Mouse (Mus musculus) liver, embryonic 13.5 days (tissue): Measurements from ENCODE around the gene Psmd2. TPM values are rescaled to one million over a fixed set of nuclear protein-coding genes. Genes with fewer than 3 reads are reported as not detected.
A peak's percentile ranks its signal among the peaks of the same experiment; 100 is the strongest.

ENCODE experiments used
- ATAC-seq: fragments of 200-750 bp; cut with Nextera tagmentation; 2 replicates; pipeline ENCODE4 v1.8.0; 2017; ENCODE audit warnings: low read depth, mild to moderate bottlenecking, moderate number of reproducible peaks, moderate library complexity
- DNase-seq: peaks from one replicate; pipeline ENCODE4 v3.0.0; 2022
- H3K27ac ChIP-seq: fragments of 300-500 bp; sonication (generic); 2 replicates; pipeline ENCODE4 v1.5.1; 2015; ENCODE audit warnings: moderate library complexity, mild to moderate bottlenecking, inconsistent platforms
- H3K27me3 ChIP-seq: fragments of 300-500 bp; sonication (generic); 2 replicates; pipeline ENCODE4 v1.6.1; 2015; ENCODE audit warnings: mild to moderate bottlenecking, inconsistent platforms
- H3K36me3 ChIP-seq: fragments of 300-500 bp; sonication (generic); 2 replicates; pipeline ENCODE4 v1.6.1; 2015; ENCODE audit warnings: mild to moderate bottlenecking, inconsistent platforms
- H3K4me1 ChIP-seq: fragments of 300-500 bp; sonication (generic); replicated peaks from 2 replicates; pipeline ENCODE4 v1.6.1; 2015; ENCODE audit warnings: inconsistent platforms
- H3K4me2 ChIP-seq: fragments of 300-500 bp; sonication (generic); 2 replicates; pipeline ENCODE4 v1.6.1; 2015; ENCODE audit warnings: inconsistent platforms, mild to moderate bottlenecking, moderate library complexity
- H3K4me3 ChIP-seq: fragments of 300-500 bp; sonication (generic); replicated peaks from 2 replicates; pipeline ENCODE4 v1.5.1; 2015; ENCODE audit warnings: mild to moderate bottlenecking, inconsistent platforms
- H3K9ac ChIP-seq: fragments of 300-500 bp; sonication (generic); 2 replicates; pipeline ENCODE4 v1.6.1; 2015; ENCODE audit warnings: mild to moderate bottlenecking, inconsistent platforms
- H3K9me3 ChIP-seq: fragments of 300-500 bp; sonication (generic); replicated peaks from 2 replicates; pipeline ENCODE4 v1.6.1; 2016; ENCODE audit warnings: inconsistent platforms
- WGBS: fragments of 180-500 bp; shearing (Covaris S2); methylation state at CpG from one replicate; pipeline ENCODE4 v1.1.7; 2015; ENCODE audit not compliant: insufficient replicate concordance; 5-methylcytosine and 5-hydroxymethylcytosine counted together
- polyA plus RNA-seq: library from polyadenylated mRNA; unstranded; fragments of >200 nt; fragmentation: Nextera tagmentation; extraction: Ambion mirVana; gene quantifications from 2 replicates; pipeline ENCODE4 v1.2.1, GENCODE M21; 2015

Psmd2 gene
- polyA plus RNA-seq, 1 experiment from 2014 or later = 222 TPM

DNA sequence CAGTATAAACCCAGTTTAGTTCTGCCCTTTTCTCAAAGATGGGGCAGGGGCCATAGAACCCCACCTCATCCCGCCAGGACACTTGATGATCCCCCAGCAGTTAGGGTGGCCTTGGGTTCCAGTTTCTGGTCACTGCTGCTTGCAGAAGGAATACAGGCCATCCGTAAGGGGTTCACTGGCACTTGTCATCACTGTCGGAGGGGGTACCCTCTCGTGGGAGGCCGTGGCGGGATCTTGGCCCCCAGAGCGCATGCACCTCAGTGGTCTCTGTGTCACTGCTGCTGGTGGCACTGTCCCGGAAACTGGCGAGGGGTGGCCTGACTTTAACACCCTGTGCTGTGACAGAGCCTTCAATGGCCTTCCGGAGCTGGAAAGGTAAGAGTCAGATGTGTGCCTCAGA is 51.6 kb downstream of the Psmd2 start:
- no peaks in the 10 kb centered on the region for H3K9me3 ChIP-seq
- H3K27me3 ChIP-seq = peaks cover 13% of the 10 kb centered on the region
- peak overlapping the region; percentile 63 for H3K4me2 ChIP-seq
- DNase-seq = no peak
- H3K4me3 ChIP-seq = peak overlapping the region; percentile 11
- ATAC-seq = no peak
- H3K27ac ChIP-seq = peak overlapping the region; percentile 92
- H3K9ac ChIP-seq = peak overlapping the region; percentile 66
- 79% methylated on average over 10 of the region's 10 CpGs for WGBS
- H3K36me3 ChIP-seq = peaks cover 22% of the 10 kb centered on the region
- H3K4me1 ChIP-seq = peaks cover 70% of the 10 kb centered on the region

DNA sequence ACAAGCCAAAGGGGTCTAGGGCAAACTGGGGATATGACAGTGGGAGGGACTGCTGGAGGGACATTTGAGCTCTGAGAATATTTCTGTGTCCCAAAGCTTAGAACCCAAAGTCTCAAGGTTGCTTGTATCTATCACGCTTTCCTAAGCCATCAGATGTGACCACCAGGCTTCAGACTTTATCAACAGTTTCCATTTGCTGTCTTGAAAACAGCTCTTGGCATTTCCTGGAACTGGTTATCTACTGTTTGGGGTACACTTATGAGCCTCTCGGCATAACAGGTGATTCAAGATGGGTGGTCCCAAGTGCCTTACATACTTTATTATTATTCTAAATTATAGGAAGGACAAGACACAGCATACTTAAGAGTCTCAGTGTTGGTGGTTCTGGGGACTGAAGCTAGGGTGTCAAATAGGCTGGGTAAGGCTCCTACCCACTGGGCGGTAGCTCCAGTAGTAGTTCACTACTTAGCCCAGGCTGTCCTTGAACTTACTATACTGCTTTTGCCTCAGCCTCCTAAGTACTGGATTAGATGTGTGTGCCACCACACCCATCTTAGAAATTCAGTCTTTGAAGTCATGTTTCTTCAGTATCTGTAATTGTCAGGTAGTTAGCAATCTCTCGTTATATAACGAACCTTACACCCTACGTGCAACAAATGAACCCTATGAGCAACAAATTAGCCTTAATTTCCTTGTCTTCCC is 52.4 kb downstream of the Psmd2 start:
- peak overlapping the region; percentile 92 for H3K27ac ChIP-seq
- ATAC-seq = peak; percentile 77
- no peaks in the 10 kb centered on the region for H3K9me3 ChIP-seq
- H3K4me3 ChIP-seq = peak overlapping the region; percentile 11
- H3K4me2 ChIP-seq = peak overlapping the region; percentile 63
- peak overlapping the region; percentile 66 for H3K9ac ChIP-seq
- peaks cover 5% of the 10 kb centered on the region for H3K27me3 ChIP-seq
- H3K36me3 ChIP-seq = peaks cover 30% of the 10 kb centered on the region
- H3K4me1 ChIP-seq = peaks cover 77% of the 10 kb centered on the region
- DNase-seq = peak; percentile 62
- 31% methylated on average over 6 of the region's 6 CpGs for WGBS

DNA sequence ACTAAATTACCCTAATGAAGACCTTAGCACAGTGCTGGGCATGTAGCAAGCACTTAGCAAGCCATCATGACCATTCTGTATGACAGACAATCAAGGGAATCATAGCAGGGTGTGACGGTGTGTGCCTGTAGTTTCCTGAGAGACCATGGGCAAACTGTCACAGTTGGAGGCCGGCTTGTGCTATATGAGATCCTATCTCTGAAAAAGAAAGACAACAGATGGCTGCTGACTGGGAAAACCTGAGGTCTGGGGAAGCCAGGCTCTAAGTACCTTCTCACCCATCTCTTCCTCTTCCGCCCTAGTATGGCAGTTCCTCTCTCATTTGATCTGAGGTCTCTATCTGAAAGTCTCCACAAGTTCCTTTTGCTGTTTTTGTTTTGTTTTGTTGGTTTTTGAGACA is 54.3 kb downstream of the Psmd2 start:
- no peaks in the 10 kb centered on the region for H3K27me3 ChIP-seq
- 0 out of 2 replicates have a peak overlapping the region, but pooled peaks have one; percentile 1 for H3K4me2 ChIP-seq
- 33% methylated on average over 3 of the region's 3 CpGs for WGBS
- H3K9me3 ChIP-seq = no peaks in the 10 kb centered on the region
- DNase-seq (no peak), ATAC-seq (no peak)
- H3K36me3 ChIP-seq = peaks cover 49% of the 10 kb centered on the region
- no peak overlapping the region for H3K4me3 ChIP-seq
- H3K9ac ChIP-seq = no peak overlapping the region; the same call in 1 of the 2 replicates
- H3K4me1 ChIP-seq = peaks cover 96% of the 10 kb centered on the region
- H3K27ac ChIP-seq = peak overlapping the region; percentile 92

DNA sequence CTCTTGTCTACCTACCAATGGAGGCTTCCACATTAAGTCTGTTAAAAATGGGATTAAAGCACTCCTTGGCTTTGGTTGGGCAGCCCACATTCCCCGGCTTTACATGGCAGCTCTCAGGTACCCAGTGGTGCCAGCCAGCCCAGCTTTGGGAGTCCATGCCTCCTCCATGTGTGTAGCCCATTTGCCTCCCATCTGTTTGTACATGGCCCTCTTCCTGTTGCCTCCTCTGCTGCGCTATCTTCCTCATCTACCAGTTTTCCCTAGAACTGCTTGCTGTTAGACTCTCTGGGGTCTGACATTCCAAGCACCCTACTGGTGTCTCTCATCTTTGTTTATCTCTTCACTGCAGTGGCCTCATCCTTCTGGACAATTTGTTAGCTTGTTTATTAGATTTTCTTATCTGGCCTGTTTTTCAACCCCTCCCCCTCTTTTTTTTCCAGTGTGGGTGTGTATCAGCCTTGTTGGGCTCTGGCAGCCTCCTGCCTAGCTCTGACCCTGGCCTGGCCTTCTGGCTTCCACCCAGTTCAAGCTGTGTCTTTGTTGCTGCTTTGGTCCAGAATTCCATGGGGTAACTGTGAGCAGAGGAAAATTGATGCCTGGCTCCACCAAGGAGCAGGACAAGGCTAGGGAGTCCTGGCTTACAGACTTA is 55.1 kb downstream of the Psmd2 start:
- H3K4me1 ChIP-seq = peaks cover 99% of the 10 kb centered on the region
- H3K9me3 ChIP-seq = no peaks in the 10 kb centered on the region
- peak overlapping the region; percentile 44 for H3K4me2 ChIP-seq
- ATAC-seq (peak; percentile 47), DNase-seq (no peak)
- no peak overlapping the region for H3K4me3 ChIP-seq
- no peaks in the 10 kb centered on the region for H3K27me3 ChIP-seq
- peaks cover 56% of the 10 kb centered on the region for H3K36me3 ChIP-seq
- peak overlapping the region; percentile 66 for H3K9ac ChIP-seq
- WGBS = 65% methylated on average over 2 of the region's 2 CpGs
- H3K27ac ChIP-seq = peak overlapping the region; percentile 92

DNA sequence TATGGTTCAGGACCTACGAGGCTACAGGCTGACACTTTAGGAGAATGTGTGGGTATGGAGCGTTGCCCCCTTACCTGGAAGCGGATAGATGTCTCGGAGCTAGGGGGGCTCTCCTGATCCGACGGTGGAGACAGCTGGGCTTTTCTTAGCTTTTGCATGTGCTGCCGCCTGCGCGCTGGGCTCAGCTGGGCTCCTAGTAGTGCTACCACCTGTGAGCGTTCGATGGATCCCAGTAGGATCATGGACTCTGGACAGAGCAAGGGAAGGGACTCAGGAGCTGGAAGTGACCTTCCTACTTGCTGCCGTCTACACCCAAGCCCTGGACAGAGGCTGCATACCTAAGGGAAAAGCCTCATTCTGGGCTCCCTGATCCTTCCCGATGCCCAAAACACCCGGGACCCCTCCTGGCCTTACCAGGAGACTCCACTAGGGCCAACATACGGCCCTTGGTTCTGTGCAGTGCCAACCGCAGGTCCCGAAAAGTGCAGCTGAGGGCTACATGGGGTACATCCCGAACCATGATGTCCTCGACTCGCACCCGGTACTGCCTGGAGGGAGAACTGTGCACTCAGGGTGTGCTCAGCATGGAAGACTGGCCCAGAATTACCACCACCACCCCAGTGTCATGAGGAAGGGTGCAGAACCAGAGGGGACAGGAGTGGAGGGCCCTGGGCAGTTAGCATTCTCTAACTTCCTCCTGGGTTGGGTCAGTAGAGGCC is 56.9 kb downstream of the Psmd2 start:
- no peak for ATAC-seq
- H3K36me3 ChIP-seq = peaks cover 69% of the 10 kb centered on the region
- H3K27ac ChIP-seq = peak overlapping the region; percentile 92
- DNase-seq = no peak
- H3K9ac ChIP-seq = peak overlapping the region; percentile 66; the same call in 1 of the 2 replicates
- H3K27me3 ChIP-seq = no peaks in the 10 kb centered on the region
- peaks cover 99% of the 10 kb centered on the region for H3K4me1 ChIP-seq
- 86% methylated on average over 21 of the region's 21 CpGs for WGBS
- no peak overlapping the region for H3K4me2 ChIP-seq
- H3K9me3 ChIP-seq = no peaks in the 10 kb centered on the region
- H3K4me3 ChIP-seq = no peak overlapping the region

DNA sequence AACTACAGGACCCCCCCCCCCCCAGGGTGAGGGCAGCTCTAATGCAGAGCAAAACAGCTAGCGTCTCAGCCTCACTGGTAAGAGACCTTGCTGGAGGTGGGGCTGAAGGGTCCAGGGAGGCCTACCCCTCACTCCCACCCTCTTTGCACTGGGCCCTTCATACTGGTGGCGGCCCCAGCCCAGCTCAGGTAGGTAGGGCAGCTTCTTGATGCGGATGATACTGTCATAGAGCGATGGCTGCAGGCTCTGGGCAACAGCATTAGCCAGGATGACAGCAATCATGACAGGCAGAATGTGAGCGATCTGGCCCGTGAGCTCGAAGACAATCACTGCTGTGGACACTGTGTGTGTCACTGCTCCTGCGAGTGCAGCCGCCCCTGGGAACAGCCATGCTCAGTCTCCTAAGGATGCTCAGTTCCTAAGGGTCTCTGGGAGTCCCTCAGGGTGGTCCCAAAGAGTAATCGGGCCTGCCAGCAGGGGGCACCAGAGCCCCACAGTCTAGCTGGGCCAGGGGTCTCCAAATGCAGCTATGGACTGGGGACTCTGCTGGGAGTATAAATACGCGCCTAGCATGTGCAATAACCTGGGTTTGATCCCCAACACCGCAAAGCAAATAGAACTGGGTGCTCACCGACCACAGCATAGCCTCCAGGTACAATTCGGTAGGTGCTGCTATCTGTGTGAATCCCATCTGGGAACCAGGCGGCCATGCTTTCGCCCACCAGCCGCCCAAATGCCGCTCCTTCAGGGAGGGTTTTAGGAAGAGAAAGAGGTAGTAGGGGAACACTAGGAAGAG is 57.7 kb downstream of the Psmd2 start:
- no peak overlapping the region for H3K27ac ChIP-seq
- H3K9me3 ChIP-seq = no peaks in the 10 kb centered on the region
- no peak for DNase-seq
- no peak overlapping the region; the same call in 1 of the 2 replicates for H3K9ac ChIP-seq
- H3K4me3 ChIP-seq = no peak overlapping the region
- peaks cover 69% of the 10 kb centered on the region for H3K36me3 ChIP-seq
- 73% methylated on average over 19 of the region's 19 CpGs for WGBS
- H3K27me3 ChIP-seq = no peaks in the 10 kb centered on the region
- peaks cover 99% of the 10 kb centered on the region for H3K4me1 ChIP-seq
- ATAC-seq = no peak
- no peak overlapping the region for H3K4me2 ChIP-seq

DNA sequence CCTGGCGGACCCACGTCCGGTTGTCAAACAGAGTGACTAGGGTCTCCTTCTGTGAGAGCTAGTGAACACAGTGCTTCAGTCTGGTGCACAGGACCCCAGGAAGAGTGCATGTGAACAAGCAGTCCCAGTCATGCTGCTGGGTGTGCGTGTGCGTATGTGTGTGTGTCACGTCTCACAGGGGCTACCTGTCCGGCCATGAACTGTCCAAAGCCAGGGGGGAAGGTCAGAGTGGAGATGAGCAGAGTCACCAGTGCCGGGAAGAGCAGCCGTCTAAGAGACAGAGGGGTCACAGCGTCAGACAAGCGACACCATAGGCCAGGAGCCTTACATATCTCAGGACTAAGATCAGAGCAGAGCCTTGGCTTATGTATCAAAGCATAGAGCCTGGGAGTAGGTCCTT is 58.9 kb downstream of the Psmd2 start:
- no peak overlapping the region for H3K4me2 ChIP-seq
- H3K36me3 ChIP-seq = peaks cover 62% of the 10 kb centered on the region
- H3K4me3 ChIP-seq = no peak overlapping the region
- H3K9me3 ChIP-seq = no peaks in the 10 kb centered on the region
- H3K27ac ChIP-seq = peak overlapping the region; percentile 93; the same call in 1 of the 2 replicates
- peak overlapping the region; percentile 22; the same call in 1 of the 2 replicates for H3K9ac ChIP-seq
- no peaks in the 10 kb centered on the region for H3K27me3 ChIP-seq
- 91% methylated on average over 11 of the region's 11 CpGs for WGBS
- peaks cover 99% of the 10 kb centered on the region for H3K4me1 ChIP-seq
- no peak for ATAC-seq
- no peak for DNase-seq

DNA sequence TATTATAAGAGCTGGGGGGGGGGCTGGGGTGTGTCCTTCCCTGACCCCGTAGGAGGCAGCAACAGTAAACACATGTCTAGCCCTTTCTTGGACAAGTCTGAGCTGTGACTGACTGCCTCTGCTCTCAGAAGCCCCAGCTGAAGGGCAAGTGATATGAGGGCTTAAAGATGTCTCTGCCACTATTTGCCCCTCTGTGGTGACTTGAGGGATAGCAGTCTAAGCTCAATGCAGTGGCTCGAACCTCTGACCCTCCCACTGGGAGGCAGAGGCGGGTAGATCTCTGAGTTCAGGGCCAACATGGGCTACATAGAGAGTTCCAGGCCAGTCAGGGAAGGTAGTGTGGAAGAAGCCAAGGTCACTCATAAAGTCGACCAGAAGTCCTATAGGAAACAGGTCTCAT is 59.4 kb downstream of the Psmd2 start:
- Histone ChIP-seq H3K4me1 (peaks cover 99% of the 10 kb centered on the region), H3K36me3 (peaks cover 60% of the 10 kb centered on the region), H3K9me3 (no peaks in the 10 kb centered on the region), H3K27me3 (no peaks in the 10 kb centered on the region), H3K9ac (peak overlapping the region; percentile 22; the same call in 1 of the 2 replicates), H3K27ac (peak overlapping the region; percentile 93), H3K4me2 (no peak overlapping the region), H3K4me3 (no peak overlapping the region)
- no peak for DNase-seq
- 55% methylated on average over 4 of the region's 4 CpGs for WGBS
- no peak for ATAC-seq

DNA sequence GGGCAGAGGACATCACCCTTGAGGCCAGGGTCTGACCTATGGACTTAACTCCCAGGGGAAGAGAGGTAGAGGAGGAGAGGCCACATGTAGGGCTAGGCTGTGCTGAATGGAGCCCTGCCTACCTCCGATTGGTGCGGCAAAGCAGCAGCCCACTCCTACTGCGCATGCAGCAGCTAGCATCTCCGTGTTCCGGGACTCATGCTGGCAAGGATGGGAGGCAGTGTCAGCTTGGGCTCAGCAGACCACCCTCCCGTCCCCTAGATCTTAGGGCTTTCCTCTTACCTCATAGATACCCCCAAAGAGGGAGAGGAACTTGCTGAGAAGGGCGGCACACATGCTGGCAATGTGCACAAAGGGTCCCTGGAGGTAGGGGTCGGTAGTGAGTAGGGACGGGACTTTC is 60.7 kb downstream of the Psmd2 start:
- DNase-seq (no peak), ATAC-seq (no peak)
- Histone ChIP-seq H3K27ac (peak overlapping the region; percentile 93; the same call in 1 of the 2 replicates), H3K4me2 (peak overlapping the region; percentile 98), H3K9ac (peak overlapping the region; percentile 90), H3K36me3 (peaks cover 56% of the 10 kb centered on the region), H3K9me3 (no peaks in the 10 kb centered on the region), H3K27me3 (no peaks in the 10 kb centered on the region), H3K4me3 (0 out of 2 replicates have a peak overlapping the region, but pooled peaks have one; percentile 83), H3K4me1 (peaks cover 98% of the 10 kb centered on the region)
- whole genome bisulfite sequencing = 81% methylated on average over 9 of the region's 9 CpGs

DNA sequence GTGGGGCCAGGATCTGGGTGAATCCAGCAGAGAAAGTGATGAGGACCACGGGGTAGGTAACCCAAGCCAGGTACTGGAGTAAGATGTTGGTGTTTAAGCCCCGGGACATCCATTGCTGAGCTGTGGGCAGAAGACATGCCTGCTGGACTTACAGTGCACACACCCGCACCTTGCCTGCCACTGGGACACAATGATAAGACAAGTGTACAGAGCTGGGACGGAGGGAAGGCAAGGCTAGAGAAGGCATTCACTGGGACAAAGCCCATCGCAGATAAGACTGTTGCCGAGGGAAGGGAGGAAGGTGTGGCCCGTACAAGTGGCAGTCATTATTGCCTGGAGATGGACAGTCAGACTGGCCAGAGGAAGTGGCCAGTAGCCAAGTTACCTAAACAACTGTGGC is 61.4 kb downstream of the Psmd2 start:
- ATAC-seq = peak; percentile 32

More for the DNA sequence above, 61.4 kb downstream of the Psmd2 start:
- peaks cover 49% of the 10 kb centered on the region for H3K36me3 ChIP-seq
- peak; percentile 68 for DNase-seq
- H3K27me3 ChIP-seq = no peaks in the 10 kb centered on the region
- H3K27ac ChIP-seq = peak overlapping the region; percentile 93
- peaks cover 93% of the 10 kb centered on the region for H3K4me1 ChIP-seq
- H3K4me2 ChIP-seq = peak overlapping the region; percentile 98
- peak overlapping the region; percentile 83 for H3K4me3 ChIP-seq
- H3K9me3 ChIP-seq = no peaks in the 10 kb centered on the region
- WGBS = 25% methylated on average over 7 of the region's 7 CpGs
- H3K9ac ChIP-seq = peak overlapping the region; percentile 90
